Mouse (Mus musculus) fat pad, adult 2 months (tissue): ENCODE results near the gene Slc24a3.

ENCODE experiments used
- DNase-seq: peaks from one replicate; pipeline ENCODE4 v3.0.0-alpha.2; 2011; ENCODE audit warnings: low read depth, low spot score; ENCODE audit errors: extremely low read depth

Gene Slc24a3

DNA sequence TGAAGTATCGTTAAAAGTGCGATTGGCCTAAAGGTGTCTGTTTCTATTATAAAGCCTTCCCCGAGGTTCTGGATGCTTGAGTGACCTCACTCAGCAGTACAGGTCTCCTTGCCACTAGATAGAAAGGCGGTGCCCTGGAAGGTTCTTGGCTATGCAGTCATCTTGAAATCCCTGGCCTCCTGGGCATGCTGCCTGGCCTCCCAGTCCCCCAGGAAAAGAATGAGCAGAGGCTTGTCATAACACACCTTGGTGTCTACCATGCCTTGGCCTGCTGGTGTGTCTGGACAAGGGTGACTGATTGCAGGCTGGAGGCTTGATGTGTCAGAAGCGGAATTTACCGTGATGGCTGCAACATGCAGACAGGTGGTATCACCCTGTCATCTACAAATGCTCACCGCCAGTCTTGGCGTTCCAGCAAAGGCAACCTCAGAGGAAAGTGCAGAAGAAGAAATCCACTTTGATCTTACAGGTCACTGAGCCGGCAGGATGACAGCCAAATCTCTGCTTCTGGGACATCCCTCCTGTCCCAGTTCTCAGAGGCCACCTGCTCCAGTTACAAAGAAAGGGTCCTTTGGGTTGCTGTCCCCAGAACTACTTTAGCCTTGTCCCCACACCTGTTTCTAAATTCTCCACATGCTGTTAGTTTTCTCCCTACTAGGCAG, 106.6 kb downstream of the Slc24a3 start:
- no peak for DNase-seq

DNA sequence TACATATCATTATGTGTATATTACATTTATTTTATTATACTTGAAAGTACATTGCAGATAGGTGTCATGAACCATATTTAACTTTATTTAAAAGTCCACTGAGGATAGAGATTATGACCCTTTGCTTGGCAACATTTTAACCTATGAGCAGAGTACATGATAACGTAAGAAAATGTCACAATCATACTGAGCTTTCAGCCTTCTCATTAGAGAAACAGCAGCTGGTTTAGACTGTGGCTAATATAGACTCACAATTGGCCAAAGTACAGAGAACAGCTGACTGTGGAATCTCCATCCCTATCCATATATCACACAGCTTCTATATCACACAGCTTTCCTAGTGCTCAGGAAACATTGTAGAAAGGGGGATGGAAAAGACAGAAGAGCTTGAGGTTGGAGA, 111.8 kb downstream of the Slc24a3 start:
- DNase-seq: no peak

DNA sequence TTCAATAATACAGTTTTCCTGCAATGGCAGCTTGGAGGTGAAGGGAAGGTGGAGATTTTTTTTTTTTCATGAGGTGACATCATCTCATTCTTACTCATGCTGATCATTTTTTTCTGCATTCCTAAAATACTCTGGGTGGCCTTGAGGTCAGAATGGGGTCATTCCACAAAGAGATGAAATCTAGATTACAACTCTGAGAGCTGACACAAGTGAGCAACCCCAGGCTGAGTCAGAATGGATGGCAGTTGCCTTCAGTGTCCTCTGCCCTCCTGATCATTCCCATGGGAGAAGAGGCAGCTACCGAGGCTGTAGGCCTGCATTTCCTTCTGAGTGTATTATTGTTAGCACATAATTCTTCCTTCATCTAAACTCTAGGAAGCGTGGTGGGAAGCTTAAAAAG, 116.2 kb downstream of the Slc24a3 start:
- no peak for DNase-seq

DNA sequence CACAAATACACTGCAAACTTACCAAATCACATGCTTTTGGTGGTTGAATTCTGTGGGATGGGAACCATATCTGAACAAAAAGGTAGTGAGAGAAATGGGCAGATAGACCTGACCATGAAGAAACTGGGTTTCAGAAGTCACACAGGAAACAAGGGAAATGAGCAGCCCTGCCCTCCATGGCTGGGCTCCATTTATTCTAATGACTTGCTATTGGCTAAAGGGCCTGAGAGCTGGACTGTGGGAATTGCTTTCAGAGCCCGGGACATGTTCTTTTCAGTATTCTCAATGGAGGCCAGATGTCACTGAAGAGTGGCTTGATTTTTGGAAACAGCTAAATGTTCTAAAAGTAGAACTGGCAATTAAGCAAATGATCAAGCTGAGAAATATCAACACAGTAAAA, 120.9 kb downstream of the Slc24a3 start:
- no peak for DNase-seq

DNA sequence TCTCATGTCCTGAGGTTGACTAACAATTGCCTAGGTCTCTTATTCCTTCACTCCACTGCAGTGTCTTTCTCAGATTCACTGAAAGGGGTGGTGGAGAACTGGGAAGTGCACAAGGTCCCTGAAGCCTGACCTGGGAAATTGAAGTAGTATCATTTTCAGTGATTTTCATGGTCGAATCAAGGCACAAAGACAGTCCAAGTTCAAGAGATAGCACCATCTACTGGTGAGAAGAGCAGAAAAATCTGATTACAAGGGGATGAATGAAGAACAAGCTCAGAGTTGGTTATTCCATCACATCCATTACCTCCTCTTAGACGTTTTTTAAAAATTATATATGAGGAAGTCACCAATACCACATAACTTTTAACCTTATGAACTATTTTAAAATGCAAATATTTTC, 123.9 kb downstream of the Slc24a3 start:
- no peak for DNase-seq

DNA sequence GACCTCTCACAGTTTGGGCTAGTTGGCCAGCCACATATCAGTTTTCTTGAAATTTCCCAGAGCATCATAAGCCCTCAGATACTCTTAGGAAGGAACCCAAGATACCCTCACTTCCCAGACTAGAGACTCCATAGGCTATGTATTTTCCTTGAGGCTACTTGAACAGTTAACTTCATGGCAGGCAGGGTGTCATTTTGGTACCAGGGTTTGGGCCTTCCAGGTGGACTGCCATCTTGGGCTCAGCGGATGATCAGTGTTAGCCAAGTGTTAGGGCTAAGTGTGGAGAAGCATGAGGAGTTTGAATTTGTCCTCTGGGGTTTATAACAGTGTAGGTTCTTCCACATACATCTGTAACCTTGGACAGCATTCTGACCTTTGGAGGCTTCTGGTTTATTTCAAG, 124.6 kb downstream of the Slc24a3 start:
- DNase-seq: no peak

DNA sequence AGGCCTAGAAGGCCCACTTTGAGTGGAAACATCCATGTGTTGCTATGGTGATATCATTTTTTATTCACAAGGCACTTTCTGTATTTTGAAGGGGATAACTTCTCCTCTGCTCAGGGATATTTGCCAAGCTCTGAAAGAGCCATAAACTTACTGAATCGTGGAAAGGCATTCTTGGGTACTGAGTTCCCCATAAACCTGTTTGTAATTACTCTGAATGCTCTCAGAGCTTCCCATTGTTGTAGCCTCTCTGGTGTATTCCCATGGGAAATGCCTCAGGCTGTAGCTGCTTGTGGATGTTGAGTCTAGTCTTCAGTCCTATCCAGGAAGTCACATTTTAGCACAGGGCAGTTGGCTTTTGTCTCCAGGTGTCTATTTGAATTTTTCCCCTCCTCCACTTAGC, 125.3 kb downstream of the Slc24a3 start:
- no peak for DNase-seq

DNA sequence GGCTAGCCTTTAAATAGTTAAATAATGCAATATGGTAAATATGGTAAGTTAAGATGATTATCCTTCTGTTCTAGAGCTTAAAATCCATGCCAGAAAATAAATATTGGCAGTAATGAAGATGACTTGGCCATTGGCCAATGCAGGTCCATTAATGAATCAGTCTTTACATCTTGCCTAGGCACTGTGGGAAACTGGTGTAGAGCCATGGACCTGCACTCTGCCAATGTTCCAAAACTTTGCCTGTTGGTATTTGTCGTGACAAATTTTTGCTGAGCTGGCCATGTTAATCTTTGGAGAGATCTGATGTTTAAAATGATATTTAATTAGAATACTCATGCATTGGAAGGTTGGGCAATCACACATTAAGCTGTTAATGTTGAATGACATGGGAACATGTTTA, 129.4 kb downstream of the Slc24a3 start:
- DNase-seq: no peak

DNA sequence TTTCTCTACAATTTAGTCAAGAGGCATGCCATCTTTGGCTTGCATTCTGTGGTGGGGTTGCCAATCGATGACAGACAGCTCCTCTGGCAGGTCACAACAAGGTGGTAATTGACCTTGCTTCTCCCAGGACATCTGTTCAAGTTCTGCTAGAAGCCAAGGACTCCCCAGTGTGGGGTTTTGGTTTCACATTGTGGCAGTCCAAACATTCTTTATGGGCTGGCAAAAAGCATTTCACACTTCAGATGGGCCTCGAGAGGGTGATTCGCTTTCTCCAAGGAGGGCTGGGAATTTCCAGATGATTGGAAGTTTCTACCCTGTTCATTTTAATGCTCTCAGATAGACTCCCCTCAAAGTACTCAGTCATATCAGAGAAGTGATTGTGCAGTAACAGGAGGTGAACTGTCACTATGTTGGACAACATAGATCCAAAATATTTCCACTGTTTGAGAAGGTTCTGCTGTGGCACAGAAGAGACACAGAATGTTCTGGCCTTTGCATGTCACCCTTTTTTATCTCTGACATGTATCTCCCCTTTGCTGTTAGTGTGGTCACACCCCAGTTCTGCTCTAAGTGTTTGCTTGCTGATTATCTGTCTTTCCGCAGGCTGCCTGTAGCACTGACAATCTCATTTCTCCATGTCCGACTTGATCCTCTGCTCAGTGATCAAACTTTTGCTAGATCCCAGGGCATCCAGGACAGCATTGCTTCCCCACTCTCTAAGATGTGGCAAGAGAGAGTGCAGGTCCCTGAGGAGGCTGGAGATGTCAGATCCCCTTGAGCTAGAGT, 132.6 kb downstream of the Slc24a3 start:
- no peak for DNase-seq

DNA sequence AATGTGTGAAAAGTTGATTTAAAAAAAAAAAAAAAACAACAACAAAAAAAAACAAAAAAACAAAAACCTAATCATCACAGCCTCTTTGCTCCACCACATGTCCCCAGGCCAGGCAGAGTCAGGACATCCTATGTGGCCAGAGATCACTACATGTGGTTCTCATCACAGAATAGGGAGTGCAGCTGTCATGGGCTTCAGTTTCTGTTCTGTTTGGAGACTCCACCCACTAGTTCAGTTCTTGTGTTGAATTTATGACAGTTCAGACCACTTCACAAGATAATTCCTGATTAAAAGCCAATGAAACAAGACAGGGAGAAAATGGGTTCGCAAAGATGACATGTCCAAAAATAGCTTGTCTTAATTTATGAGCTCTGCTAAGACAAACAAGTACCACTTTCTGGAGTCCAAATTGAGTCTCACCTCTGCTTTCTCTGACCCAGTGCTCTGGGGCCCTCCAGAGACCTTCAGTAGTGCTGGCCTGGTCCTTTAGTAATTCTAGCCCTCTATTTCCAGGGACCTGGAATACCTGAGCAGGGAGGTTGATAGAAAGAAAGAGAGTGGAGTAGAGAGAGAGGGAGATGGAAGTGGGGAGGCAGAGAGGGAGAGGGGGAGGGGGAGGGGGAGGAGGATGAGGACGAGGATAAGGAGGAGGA, 139.8 kb downstream of the Slc24a3 start:
- no peak for DNase-seq

DNA sequence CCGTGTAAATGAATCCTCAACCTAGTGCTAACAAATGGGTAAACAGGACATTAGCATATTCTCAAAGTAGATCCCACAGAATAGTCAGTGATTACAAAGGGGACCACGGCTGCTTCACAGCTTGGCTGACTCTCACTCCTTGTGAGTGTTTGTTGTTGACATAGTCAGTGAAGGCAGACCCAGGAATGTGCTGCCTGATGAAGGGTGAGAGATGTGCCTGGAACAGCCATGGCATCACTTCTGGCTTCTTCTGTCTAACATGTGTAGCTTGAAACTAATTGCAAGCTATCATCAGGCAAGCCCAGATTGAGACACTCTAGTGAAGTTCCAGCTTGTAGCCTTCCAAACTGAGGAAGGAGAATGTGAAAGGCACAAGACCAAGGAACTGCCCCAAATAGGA, 151.4 kb downstream of the Slc24a3 start:
- DNase-seq: no peak

DNA sequence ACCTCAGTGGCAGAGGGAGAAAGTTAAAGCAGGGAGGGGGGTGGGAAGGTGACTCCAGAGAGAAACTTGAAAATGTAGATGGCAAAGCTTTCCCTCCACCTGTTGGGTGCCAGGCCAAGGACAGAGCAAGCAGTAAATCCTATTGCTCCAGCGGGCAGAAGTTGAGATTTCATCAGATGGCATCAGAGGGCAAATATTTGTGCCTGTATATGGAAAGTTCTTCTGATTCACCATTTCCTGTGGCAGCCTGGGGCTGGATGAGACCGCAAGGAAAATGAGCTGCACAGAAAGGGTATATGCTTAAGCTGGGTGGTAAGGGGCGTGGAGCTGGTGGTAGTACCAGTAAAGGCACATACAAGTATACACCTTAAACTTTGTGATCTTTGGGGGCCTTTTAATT, 153.7 kb downstream of the Slc24a3 start:
- no peak for DNase-seq

DNA sequence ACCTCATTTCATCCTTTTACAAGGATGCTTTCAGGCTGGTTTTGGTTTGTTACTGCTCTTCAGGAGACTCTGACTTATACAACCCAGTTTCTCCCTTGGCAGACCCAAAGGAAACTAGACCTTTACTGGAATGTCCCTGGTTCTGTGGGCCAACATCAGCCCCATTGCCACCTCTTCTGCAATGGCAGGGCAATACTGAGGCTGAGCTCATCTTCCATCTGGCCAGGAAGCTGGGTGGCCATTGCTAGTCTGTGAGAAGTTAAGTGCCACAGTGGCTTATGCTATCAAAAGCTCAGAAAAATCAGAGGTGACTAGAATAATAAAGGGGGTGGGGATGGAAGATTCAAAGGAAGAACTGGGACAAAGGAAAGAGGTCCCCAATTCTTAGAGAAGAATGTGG, 154.2 kb downstream of the Slc24a3 start:
- no peak for DNase-seq

DNA sequence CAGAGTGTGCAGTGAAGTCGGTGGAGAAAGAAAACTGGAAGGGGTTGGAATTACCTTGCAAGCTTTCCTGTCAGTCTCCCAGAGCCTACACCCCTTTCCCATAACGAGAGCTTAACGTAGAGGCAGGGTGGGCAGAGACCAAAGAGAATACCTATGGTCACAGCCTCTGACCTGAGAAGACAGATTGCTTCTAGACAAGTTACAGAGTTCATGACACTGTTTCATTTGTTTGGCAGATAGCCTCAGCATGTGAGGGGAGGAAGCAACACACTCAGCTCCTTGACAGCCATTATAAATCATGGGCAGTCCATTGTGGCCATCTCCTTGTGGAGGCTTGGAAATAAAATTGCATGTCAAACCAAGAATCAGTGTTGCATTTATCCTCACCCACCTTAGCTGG, 156.9 kb downstream of the Slc24a3 start:
- DNase-seq: no peak

DNA sequence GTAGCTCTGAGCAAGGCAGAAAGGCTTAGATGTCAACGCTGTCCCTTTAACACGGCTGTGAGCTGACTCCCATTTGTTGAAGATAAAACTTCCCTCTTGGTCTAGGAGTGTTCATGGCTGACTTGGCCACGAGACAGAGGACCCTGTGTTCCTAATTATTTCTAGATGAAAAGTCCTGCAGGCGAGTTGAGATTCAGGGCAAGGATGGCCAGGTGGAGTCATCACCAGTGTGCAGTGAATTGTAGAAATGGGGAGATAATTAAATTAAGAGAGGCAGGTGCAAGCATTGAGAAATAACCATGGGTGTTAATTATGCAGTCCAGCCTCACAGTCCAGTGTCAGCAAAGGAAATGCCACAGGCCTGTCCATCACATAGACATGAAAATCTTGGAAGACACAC, 158.3 kb downstream of the Slc24a3 start:
- DNase-seq: no peak

DNA sequence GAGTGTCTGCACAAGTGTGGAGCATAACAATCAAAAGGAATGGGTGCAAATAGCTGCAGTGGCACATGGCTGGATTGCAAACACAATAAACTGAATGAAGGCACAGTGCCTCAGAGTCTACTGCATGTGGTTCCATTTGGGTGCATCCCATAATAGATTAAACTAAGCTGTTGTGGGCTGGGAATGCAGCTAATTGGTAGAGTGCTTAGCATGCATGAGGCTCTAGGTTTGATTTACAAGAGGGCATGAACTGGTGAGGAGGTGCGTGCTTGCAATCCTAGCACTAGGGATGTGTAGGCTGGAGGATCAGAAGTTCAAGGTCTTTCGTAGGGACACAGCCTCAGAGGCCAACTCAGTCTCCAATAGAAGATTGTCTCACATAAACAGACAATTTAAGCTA, 159.0 kb downstream of the Slc24a3 start:
- DNase-seq: no peak

DNA sequence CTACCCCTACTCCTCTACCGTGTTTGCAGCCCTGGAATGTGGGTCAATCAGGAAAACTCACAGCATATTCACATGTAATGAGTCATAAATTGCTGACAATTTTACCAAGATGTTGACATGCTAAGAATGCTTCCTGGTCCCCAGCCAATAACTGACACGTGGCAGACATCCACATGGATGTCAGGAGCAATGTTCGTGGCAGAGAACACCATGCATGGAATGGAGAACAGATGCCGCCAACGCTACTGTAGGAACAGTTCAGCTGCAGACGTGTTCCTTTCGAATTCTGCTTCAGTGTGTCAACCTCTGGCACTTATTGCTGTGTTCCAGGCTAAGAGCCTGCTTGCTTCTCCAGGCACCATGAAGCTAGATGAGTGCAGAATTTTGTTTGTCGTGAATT, 162.2 kb downstream of the Slc24a3 start:
- DNase-seq: no peak

DNA sequence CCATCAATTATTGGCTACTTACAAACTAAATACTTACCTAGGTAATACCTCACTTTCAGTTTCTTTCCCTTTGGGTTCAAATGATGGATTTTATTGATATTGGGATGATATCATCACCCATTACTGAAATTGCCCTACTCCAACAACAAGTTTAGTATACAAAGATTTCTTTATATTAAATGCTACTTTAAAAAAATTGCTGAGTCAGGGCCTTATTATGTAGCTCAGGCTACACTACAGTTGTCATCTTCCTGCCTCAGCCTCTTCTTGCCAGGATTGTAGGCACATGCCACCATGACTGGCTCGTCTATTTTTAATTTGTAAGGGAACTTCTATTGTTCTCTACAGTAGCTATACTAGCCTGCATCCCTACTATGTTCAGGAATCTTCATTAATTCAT, 164.0 kb downstream of the Slc24a3 start:
- no peak for DNase-seq

DNA sequence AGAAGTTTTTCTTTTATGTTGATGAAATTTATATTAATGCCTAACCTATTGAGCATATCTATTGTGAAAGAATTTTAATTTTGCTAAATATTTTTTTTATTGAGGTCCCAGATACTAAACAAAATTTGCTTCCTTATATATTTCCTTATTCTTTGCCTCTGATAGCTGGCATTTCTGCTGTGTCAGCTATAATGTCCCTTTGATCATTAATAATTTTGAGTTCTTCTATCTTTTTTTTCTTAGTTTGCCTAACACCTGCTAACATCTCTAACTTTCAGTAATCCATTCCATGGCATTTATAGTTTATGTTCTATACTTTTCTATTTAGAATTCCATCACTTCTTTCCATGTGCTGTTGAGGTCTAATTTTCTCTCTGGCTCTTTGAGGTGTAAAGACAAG, 165.9 kb downstream of the Slc24a3 start:
- no peak for DNase-seq

DNA sequence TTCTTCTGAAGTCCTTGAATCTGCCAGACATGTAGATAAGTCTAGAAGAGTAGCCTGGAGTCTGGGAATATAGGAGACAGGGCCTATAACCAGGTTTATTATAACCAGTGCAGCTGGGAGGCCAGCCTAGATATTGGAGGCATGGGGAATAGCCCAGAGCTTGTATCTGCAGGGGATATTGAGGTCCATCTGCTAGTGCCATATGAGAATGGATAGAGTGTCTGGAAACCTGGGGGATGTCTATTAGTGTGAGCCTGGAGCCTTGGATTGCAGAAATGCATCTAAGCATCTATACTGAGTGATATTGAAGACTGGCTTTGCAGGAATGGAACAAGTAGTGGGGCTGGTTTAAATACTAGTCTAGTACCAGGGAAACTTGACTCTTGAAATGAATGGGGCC, 168.9 kb downstream of the Slc24a3 start:
- DNase-seq: no peak

DNA sequence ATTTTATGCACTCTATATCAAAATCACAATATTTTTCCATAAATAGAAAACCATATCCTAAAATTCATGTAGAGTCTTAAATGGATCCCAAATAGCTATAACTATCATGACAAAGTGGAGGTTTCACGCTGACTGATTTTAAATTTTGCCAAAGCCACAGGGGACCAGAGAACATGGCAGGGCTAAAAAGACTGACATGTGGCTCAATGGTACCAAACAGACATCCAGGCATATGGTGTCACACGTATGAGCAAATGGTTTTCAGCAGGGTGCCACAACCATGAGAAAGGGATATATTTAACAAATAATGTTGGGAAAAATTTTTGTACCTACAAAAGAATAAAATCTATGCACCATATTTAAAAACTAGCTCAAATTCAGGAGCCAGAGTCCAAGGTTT, 173.3 kb downstream of the Slc24a3 start:
- no peak for DNase-seq

DNA sequence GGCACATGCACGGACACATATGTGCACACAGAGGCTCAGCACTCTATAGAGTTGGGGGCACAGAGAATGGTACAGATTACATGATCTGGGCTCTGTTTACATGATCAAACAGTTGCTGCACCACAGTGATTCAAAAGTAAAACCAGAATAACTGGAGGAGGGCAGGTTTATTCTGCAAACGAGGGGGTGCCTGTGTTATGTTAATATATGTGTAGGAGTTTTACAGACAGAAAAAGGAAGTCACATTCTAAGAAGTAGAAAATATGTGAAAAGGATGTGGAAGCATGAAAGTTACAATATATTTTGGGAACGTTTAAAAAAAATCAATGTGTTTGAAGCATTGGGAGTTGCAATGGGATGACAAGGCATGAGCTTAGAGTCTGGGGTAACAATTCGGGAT, 175.4 kb downstream of the Slc24a3 start:
- DNase-seq: no peak
